29 mouse cellular contexts compared by ENCODE assay signal in the genomic region with DNA sequence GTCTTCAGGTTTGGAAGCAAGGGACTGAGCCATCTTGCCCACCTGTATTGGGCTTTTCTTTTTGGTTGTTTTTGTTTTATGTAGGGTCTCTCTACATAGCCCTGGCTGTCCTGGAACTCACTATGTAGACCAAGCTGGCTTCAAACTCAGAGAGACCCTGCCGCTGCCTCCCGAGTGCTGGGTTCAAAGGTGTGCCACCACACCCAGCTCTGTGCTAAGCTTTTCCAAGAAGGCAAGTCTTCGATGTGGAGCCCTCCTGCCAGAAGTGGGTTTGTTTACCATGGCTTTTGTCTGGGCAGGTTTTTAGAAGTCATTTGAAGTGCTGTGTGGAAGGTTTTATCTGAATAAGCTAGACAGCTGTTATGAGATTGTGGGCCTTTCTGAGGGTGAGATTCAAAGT. TPM values are rescaled to one million over a fixed set of nuclear protein-coding genes. Genes with fewer than 3 reads are reported as not detected.
DNase-seq lines count a peak whose midpoint lies in the region; ATAC-seq and TF ChIP-seq lines count a peak whose summit lies in the region.
"Had no signal": no experiment of that assay in that cellular context is flagged by ENCODE, and none has a peak within 500 bp of the region (broad histone marks: within the 10 kb centered on the region; RNA-seq: fewer than 3 reads in every experiment).

No protein-coding gene starts in this region.

- no peak for TF ChIP-seq POLR2A in small intestine, adult 2 months (IDR thresholded peaks at IDR 0.05; ENCODE audit: low read depth, low read length)

- no peak overlapping the region for H3K9ac ChIP-seq in lung, postnatal 0 days (replicated peaks; ENCODE audit: low read depth)
- 0 out of 2 replicates have a peak overlapping the region, but pooled peaks have one; percentile 7 for H3K9ac ChIP-seq in stomach, embryonic 16.5 days (ENCODE audit: low read length)
- H3K9ac ChIP-seq: embryonic facial prominence, embryonic 13.5 days; forebrain, embryonic 12.5 days; forebrain, embryonic 15.5 days; hindbrain, embryonic 13.5 days had no signal

- ATAC-seq in lung, postnatal 0 days = no peak
- ATAC-seq in stomach, embryonic 16.5 days (ENCODE audit: insufficient read depth, low FRiP score) = peak; percentile 58; the same call in 1 of the 2 replicates
- no peak for ATAC-seq in granulocyte monocyte progenitor cell, adult 5-6 weeks (replicated peaks; ENCODE audit: poor library complexity, severe bottlenecking)
- ATAC-seq: forebrain, embryonic 15.5 days; hindbrain, embryonic 16.5 days; Patski had no signal

- H3K4me1 ChIP-seq in lung, postnatal 0 days (ENCODE audit: insufficient read depth, low read depth, low read length) = peaks cover 6% of the 10 kb centered on the region; the same call in 1 of the 2 replicates
- peaks cover 15% of the 10 kb centered on the region; the same call in 1 of the 2 replicates for H3K4me1 ChIP-seq in small intestine, adult 2 months (ENCODE audit: control insufficient read depth, insufficient read depth, insufficient read length, low read length)
- peaks cover 22% of the 10 kb centered on the region for H3K4me1 ChIP-seq in stomach, embryonic 16.5 days (ENCODE audit: control insufficient read depth, insufficient read depth, low read length)

- no peak overlapping the region for H3K4me3 ChIP-seq in lung, postnatal 0 days (ENCODE audit: low read depth, low read length)
- no peak overlapping the region for H3K4me3 ChIP-seq in small intestine, adult 2 months (ENCODE audit: low read depth, low read length)
- no peak overlapping the region for H3K4me3 ChIP-seq in stomach, embryonic 16.5 days (replicated peaks; ENCODE audit: low read length)
- H3K4me3 ChIP-seq: embryonic facial prominence, embryonic 10.5 days; embryonic facial prominence, embryonic 13.5 days; erythroblast, embryonic 14.5 days; forebrain, embryonic 12.5 days; forebrain, embryonic 15.5 days; heart, adult 2 months; heart, embryonic 10.5 days; hindbrain, embryonic 10.5 days; hindbrain, embryonic 13.5 days had no signal

- no peaks in the 10 kb centered on the region for H3K27me3 ChIP-seq in lung, postnatal 0 days (replicated peaks; ENCODE audit: insufficient read depth, low read length)
- H3K27me3 ChIP-seq in small intestine, adult 2 months (ENCODE audit: control insufficient read depth, insufficient read depth, low read length) = no peaks in the 10 kb centered on the region
- H3K27me3 ChIP-seq in stomach, embryonic 16.5 days (ENCODE audit: control insufficient read depth, insufficient read depth, low read length) = no peaks in the 10 kb centered on the region
- H3K27me3 ChIP-seq: CH12.LX; embryonic facial prominence, embryonic 13.5 days; forebrain, embryonic 12.5 days; forebrain, embryonic 15.5 days; hindbrain, embryonic 13.5 days; Patski had no signal

- H3K27ac ChIP-seq in lung, postnatal 0 days (ENCODE audit: low read length) = 0 out of 2 replicates have a peak overlapping the region, but pooled peaks have one; percentile 32
- peak overlapping the region; percentile 48 for H3K27ac ChIP-seq in small intestine, adult 2 months (ENCODE audit: insufficient read depth, low read depth, low read length)
- H3K27ac ChIP-seq in stomach, embryonic 16.5 days (ENCODE audit: low read length) = peak overlapping the region; percentile 92
- H3K27ac ChIP-seq: embryonic facial prominence, embryonic 10.5 days; embryonic facial prominence, embryonic 13.5 days; forebrain, embryonic 12.5 days; forebrain, embryonic 15.5 days; heart, adult 2 months; heart, embryonic 10.5 days; hindbrain, embryonic 10.5 days; hindbrain, embryonic 13.5 days had no signal

- no peaks in the 10 kb centered on the region for H3K36me3 ChIP-seq in lung, postnatal 0 days (ENCODE audit: insufficient read depth, low read length)
- H3K36me3 ChIP-seq in small intestine, adult 2 months (ENCODE audit: control insufficient read depth, insufficient read depth, low read length) = peaks cover 10% of the 10 kb centered on the region; the same call in 1 of the 2 replicates
- H3K36me3 ChIP-seq in stomach, embryonic 16.5 days (ENCODE audit: control insufficient read depth, insufficient read depth, low read length) = peaks cover 4% of the 10 kb centered on the region; the same call in 1 of the 2 replicates

- no peaks in the 10 kb centered on the region for H3K9me3 ChIP-seq in lung, postnatal 0 days (ENCODE audit: low read length)
- H3K9me3 ChIP-seq in stomach, embryonic 16.5 days (replicated peaks; ENCODE audit: control insufficient read depth, low read length) = no peaks in the 10 kb centered on the region; the same call in 1 of the 2 replicates
- H3K9me3 ChIP-seq: forebrain, embryonic 12.5 days; forebrain, embryonic 15.5 days; G1E; heart, embryonic 10.5 days; hindbrain, embryonic 13.5 days had no signal

- H3K4me2 ChIP-seq in lung, postnatal 0 days (replicated peaks; ENCODE audit: low read depth, low read length) = no peak overlapping the region
- peak overlapping the region; percentile 19; the same call in 1 of the 2 replicates for H3K4me2 ChIP-seq in stomach, embryonic 16.5 days (ENCODE audit: low read depth, low read length)
- H3K4me2 ChIP-seq: embryonic facial prominence, embryonic 13.5 days; forebrain, embryonic 12.5 days; forebrain, embryonic 15.5 days; hindbrain, embryonic 13.5 days had no signal

- no peak for TF ChIP-seq CTCF in lung, postnatal 0 days (IDR thresholded peaks at IDR 0.05)
- no peak for TF ChIP-seq CTCF in small intestine, adult 2 months (IDR thresholded peaks at IDR 0.05; ENCODE audit: extremely low read depth, insufficient read length, insufficient replicate concordance, low read depth, low read length)

- TF ChIP-seq EP300 in lung, postnatal 0 days (IDR thresholded peaks at IDR 0.05) = no peak

- DNase-seq in lung, postnatal 0 days (ENCODE audit: low spot score) = no peak
- no peak for DNase-seq in lung, postnatal 4 days
- DNase-seq in cerebellum, adult 18-20 months = no peak
- DNase-seq in kidney, adult 9 months = no peak
- DNase-seq: adrenal gland, postnatal 10 days; adrenal gland, postnatal 36 days; B cell, adult 2 months; cerebellum, adult 2 months; cerebellum, adult 9-11 months; cerebellum, postnatal 25 days; gastrocnemius, postnatal 25 days; heart, adult 2 months; heart, postnatal 36 days had no signal

- WGBS in lung, postnatal 0 days = 43% methylated on average over 3 of the region's 3 CpGs
- 53% methylated on average over 3 of the region's 3 CpGs for WGBS in small intestine, adult 2 months
- 69% methylated on average over 3 of the region's 3 CpGs for WGBS in stomach, embryonic 16.5 days

RNA-seq across cellular contexts. Expression of a gene that starts 8.0 kb away (rescaled TPM):
- polyA plus RNA-seq in lung, postnatal 0 days (2015; fragmentation: Nextera tagmentation; extraction: Ambion mirVana) = 18.1 and 19.1 TPM in 2 replicates
- 14.7 and 28.6 TPM in 2 replicates for polyA plus RNA-seq in small intestine, adult 2 months (2012; rRNA removed)
- 29.3 and 35.6 TPM in 2 replicates for polyA plus RNA-seq in stomach, embryonic 16.5 days (2015; fragmentation: Nextera tagmentation; extraction: Ambion mirVana)
- total RNA-seq in granulocyte monocyte progenitor cell, adult 5-6 weeks (2014; fragmentation: Nextera tagmentation) = 15.0 and 22.3 TPM in 2 replicates
- 13.0 and 21.3 TPM in 2 replicates for total RNA-seq in granulocyte monocyte progenitor cell, adult 5-6 weeks (2017)

RNA-seq across cellular contexts. Expression of a gene that starts 32.6 kb away (rescaled TPM):
- polyA plus RNA-seq in lung, postnatal 0 days (2015; fragmentation: Nextera tagmentation; extraction: Ambion mirVana) = 3.0 and 3.9 TPM in 2 replicates
- 28.4 and 62.6 TPM in 2 replicates for polyA plus RNA-seq in small intestine, adult 2 months (2012; rRNA removed)
- polyA plus RNA-seq in stomach, embryonic 16.5 days (2015; fragmentation: Nextera tagmentation; extraction: Ambion mirVana) = 8.7 and 10.5 TPM in 2 replicates
- total RNA-seq in granulocyte monocyte progenitor cell, adult 5-6 weeks (2014; fragmentation: Nextera tagmentation) = not detected in 2 replicates
- total RNA-seq in granulocyte monocyte progenitor cell, adult 5-6 weeks (2017) = not detected in 2 replicates
- total RNA-seq: common myeloid progenitor, adult 5-6 weeks; G1E had no signal
- polyA plus RNA-seq: erythroblast, embryonic 14.5 days; G1E had no signal

RNA-seq across cellular contexts. Expression of a gene that starts 49.2 kb away (rescaled TPM):
- polyA plus RNA-seq in lung, postnatal 0 days (2015; fragmentation: Nextera tagmentation; extraction: Ambion mirVana) = 554 and 577 TPM in 2 replicates
- 129 and 298 TPM in 2 replicates for polyA plus RNA-seq in small intestine, adult 2 months (2012; rRNA removed)
- 835 and 1,068 TPM in 2 replicates for polyA plus RNA-seq in stomach, embryonic 16.5 days (2015; fragmentation: Nextera tagmentation; extraction: Ambion mirVana)
- 2,307 and 2,508 TPM in 2 replicates for total RNA-seq in granulocyte monocyte progenitor cell, adult 5-6 weeks (2014; fragmentation: Nextera tagmentation)
- total RNA-seq in granulocyte monocyte progenitor cell, adult 5-6 weeks (2017) = 3,100 and 3,113 TPM in 2 replicates

RNA-seq across cellular contexts. Expression of a gene that starts 49.7 kb away (rescaled TPM):
- polyA plus RNA-seq in lung, postnatal 0 days (2015; fragmentation: Nextera tagmentation; extraction: Ambion mirVana) = 34.4 and 35.3 TPM in 2 replicates
- polyA plus RNA-seq in small intestine, adult 2 months (2012; rRNA removed) = 13.4 and 29.1 TPM in 2 replicates
- polyA plus RNA-seq in stomach, embryonic 16.5 days (2015; fragmentation: Nextera tagmentation; extraction: Ambion mirVana) = 43.1 and 55.2 TPM in 2 replicates
- total RNA-seq in granulocyte monocyte progenitor cell, adult 5-6 weeks (2014; fragmentation: Nextera tagmentation) = 1.5 and 1.6 TPM in 2 replicates
- 1.6 and 4.0 TPM in 2 replicates for total RNA-seq in granulocyte monocyte progenitor cell, adult 5-6 weeks (2017)

Comparison
In these comparisons a context has a peak if more than half of its experiments do, and no peak if none do; other contexts are left out.
1. H3K27ac ChIP-seq: peak in every context shown above with its lines; median percentile 92 in stomach, embryonic 16.5 days; 48 in small intestine, adult 2 months; 32 in lung, postnatal 0 days.